Mouse (Mus musculus) kidney, postnatal 10 days (tissue): ENCODE measurements at regions not wholly inside any gene's neighbourhood (a gene's known extent, or its start where the extent isn't known, plus 50 kb on each side); places are given as distances from the start of the nearest gene placed in this dataset.
A peak's percentile ranks its signal among the peaks of the same experiment; 100 is the strongest.

ENCODE experiments used
- DNase-seq: peaks from one replicate; pipeline ENCODE4 v3.0.0; 2021; ENCODE audit warnings: mixed read lengths

GRCm38 (mm10) chr16:54770871-54771270 lies 526.9 kb downstream of the Zpld1 start:
- DNase-seq: no peak

GRCm38 (mm10) chr16:54744188-54744587 lies 553.6 kb downstream of the Zpld1 start:
- DNase-seq: no peak

- DNase-seq: no peak
These were observed 564.3 kb downstream of the Zpld1 start for GRCm38 (mm10) chr16:54733516-54733915.

- no peak for DNase-seq
These were observed 589.9 kb downstream of the Zpld1 start for GRCm38 (mm10) chr16:54707880-54708279.

GRCm38 (mm10) chr16:54682815-54683214 lies 615.0 kb downstream of the Zpld1 start:
- peak; percentile 5 for DNase-seq

GRCm38 (mm10) chr16:54648728-54649525 lies 648.9 kb downstream of the Zpld1 start:
- no peak for DNase-seq

- no peak for DNase-seq
These were observed 650.0 kb downstream of the Zpld1 start for GRCm38 (mm10) chr16:54647821-54648220.

GRCm38 (mm10) chr16:54646252-54646651 lies 651.5 kb downstream of the Zpld1 start:
- DNase-seq: no peak

- DNase-seq: no peak
These were observed 668.6 kb downstream of the Zpld1 start for GRCm38 (mm10) chr16:54629183-54629582.

GRCm38 (mm10) chr16:54592643-54593042 lies 705.1 kb downstream of the Zpld1 start:
- no peak for DNase-seq
